Mouse (Mus musculus): ENCODE measurements around the gene Stk25.

The Stk25 gene

DNA sequence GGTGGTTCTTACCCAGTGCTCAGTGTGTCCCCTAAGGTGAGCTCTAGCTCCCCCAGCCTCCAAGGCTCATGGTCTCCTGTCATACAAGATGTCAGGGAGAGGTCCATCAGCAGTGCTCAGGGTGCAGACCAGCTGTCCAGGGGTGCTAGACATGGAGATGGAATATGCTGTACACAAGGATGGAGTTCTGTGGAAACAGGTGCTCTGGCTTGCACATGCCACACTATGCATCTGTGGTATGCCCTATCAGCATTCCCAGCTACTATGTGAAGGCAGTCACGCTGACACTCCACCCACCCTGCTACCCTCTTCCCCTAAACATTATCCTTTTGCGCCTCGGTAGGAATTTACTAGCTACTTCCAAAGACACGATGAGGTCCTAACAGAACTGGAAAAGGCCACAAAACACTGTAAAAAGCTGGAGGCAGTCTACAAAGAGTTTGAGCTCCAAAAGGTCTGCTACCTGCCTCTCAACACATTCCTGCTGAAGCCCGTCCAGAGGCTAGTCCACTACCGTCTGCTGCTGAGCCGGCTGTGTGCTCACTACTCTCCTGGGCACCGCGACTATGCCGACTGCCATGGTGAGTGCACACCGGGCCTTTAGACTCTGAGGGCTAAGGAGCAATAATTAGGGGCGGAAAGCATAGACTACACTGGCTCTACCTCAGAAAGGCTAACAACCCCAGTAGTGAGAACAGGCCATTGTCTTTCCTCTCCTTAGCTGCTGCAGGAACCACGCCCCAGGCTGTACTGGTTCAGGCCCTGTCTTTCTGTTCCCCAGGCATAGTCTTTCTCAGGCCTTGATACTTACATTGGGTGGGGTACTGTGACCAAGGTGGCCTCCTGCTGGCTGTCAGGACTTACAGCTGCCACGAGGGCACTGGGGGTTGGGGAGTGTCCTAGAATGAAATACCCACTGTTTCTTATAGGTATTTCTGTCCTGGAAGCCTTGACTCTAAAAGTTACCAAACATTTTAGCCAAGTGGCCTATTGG, 51.1 kb downstream of the Stk25 start:
- no peak for DNase-seq

DNA sequence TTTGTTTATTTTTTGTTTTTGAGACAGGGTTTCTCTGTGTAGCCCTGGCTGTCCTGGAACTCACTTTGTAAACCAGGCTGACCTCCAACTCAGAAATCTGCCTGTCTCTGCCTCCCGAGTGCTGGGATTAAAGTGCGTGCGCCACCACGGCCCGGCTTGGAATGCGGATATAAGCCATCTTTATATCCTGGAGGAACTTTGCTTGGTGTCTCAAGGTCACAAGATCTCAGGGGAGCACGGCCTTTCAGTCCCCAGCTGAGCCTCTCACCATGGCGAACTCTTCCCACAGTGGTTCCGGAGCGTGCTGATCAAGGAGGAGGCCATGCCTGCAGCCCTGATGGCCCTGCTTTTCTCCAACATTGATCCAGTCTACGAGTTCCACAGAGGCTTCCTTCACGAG, 54.5 kb downstream of the Stk25 start:
- DNase-seq = no peak

DNA sequence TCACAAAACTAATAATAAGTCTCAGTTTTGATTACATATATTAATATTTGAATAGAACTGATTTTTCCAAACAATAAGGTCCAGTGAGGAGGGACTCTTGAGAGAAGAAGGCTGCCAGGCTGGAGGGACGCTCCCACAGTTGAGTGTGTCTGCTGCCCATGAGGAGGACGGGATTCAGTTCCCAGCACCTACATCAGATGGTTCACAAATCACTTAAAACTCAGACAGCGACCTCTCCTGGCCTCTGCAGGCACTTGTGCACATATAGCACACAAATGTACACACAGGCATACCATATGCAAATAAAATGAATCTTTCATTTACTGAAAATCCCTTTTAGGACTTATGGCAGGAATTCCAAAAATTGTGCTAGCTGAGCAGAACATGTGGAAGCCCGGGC, 55.5 kb downstream of the Stk25 start:
- DNase-seq = no peak

- DNase-seq = no peak
Observed at GRCm38 (mm10) chr1:93595916-93596315, 62.5 kb downstream of the Stk25 start.

DNA sequence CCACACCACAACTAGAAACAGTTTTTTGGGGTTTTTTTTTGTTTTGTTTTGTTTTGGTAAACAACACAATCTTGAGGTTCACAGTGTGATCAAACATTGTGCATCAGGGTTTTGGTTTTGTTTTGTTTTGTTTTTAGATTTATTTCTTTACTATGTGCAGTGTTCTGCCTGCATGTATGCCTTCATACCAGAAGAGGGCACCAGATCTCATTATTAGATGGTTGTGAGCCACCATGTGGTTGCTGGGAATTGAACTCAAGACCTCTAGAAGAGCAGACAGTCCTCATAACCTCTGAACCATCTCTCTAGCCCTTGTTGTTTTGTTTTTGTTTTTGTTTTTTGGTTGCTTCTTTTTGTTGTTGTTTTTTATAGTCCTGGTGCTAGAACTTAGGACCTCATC, 64.5 kb downstream of the Stk25 start:
- DNase-seq = no peak

DNA sequence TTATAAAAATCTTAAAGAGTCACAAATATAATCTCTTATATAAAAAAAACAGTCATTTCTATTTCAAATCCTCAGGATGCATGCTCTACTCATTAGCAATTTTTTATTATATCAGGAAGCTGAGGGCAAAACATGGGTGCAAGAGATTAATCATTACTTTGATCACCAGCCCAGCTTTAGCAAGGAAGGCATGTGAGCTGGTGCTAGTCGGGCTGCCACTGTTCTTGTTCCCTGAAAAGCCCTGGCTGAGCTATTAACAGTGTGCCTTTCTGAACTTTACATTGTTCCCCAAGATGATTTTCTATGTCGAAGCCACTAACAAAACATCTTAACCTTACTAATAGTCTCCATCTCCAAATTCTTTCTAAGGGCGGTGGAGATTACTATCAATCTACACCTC, 70.1 kb downstream of the Stk25 start:
- no peak for DNase-seq

DNA sequence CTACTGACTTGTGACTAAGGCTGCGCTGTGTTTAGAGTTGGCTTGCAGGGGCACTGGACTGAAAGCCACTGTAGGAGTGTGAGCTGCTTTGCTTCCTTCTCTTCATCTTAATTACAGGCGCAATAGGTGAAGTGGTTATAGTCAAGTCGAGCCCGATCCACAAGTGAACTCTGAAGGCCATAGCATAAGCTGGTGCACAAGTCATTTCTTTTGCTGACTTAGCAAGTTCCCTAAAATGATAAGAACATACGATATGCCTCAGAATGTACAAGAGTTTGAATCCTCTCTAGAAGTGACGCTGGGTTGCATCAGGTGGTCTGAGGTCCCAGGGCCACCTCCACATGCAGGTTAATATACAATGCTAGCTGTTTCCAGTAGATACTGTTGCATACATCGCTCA, 76.9 kb downstream of the Stk25 start:
- DNase-seq = no peak

GRCm38 (mm10) chr1:93577861-93578260, 80.6 kb downstream of the Stk25 start:
- no peak for DNase-seq

DNA sequence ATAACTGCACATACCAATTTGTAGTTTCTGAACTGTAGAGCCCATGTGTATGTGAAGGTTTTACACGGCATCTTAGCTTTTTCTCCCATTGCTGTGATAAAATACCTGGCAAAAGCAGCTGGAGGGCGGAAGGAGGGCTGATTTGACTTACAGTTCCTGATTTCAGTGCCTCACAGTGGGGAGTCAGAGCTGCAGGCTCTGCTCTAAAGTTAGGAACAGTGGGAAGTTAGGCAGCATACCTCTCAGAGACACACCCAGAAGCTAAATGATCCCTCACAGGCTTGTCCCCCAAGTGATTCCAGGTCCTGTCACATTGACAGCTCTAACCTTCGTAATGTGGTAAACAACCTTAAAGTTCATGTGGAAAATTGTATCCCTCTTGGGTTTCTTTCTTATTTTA, 81.4 kb downstream of the Stk25 start:
- no peak for DNase-seq
